Mouse (Mus musculus) liver, embryonic 14.5 days (tissue): ENCODE data around the gene Opcml.

Source experiments
- CTCF ChIP-seq: IDR thresholded peaks from 2 replicates; pipeline ENCODE4 v1.5.1; 2016; ENCODE audit warnings: antibody characterized with exemption, low read depth, control low read depth
- EP300 ChIP-seq: IDR thresholded peaks from 2 replicates; pipeline ENCODE4 v1.6.1; 2016; ENCODE audit warnings: antibody characterized with exemption, low read depth

GRCm38 (mm10) chr9:28163946-28164345 is 373.4 kb downstream of the Opcml start:
- TF ChIP-seq CTCF = no peak
- TF ChIP-seq EP300 = no peak
